Mouse (Mus musculus) erythroblast, embryonic 14.5 days (primary cell): ENCODE results near the gene Frmd4b.

ENCODE experiments used
- GATA1 ChIP-seq: IDR thresholded peaks from 2 replicates; pipeline ENCODE4 v1.6.1; 2012; ENCODE audit warnings: low read length, inconsistent platforms, mixed read lengths
- TAL1 ChIP-seq: IDR thresholded peaks from 3 replicates; pipeline ENCODE4 v1.6.1; 2012; ENCODE audit warnings: low read length, inconsistent platforms, mixed read lengths

DNA sequence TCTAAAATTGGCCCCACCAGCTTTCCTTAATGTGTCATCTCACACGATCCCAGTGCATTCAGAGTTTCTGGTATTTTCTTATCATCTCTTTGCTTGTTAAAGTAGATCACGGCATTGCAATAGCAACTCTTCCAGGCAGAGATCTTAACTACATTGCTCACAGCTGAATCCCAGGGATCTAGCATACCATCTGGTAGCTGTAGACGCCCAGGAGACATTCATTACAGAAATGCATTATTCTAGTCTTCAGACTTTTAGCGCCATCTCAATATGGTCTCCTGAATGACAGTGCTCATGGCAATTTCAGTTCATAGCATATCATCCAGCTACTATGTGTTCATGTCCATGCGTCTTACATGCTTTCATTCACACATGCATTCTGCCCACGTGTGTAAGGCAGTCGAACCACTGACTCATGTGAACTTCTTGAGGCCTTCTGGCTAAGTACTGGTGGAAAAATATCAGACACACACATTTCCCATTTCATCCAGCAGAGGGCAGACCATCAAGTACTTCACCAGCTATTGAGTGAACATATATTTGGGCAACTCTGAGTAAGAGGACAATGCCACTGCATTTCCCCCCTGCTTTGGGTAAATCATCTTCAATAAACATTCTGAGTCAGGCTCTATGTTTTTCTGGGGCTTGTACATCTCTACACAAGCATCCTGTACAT, 197.4 kb downstream of the Frmd4b start:
- no peak for TF ChIP-seq TAL1
- TF ChIP-seq GATA1 = no peak
